Mouse (Mus musculus) retina, embryonic 14.5 days (tissue): ENCODE results near the gene Trat1.
A peak's percentile ranks its signal among the peaks of the same experiment; 100 is the strongest.

Experiments used
- DNase-seq: peaks from one replicate; pipeline ENCODE4 v3.0.0-alpha.2; 2015; ENCODE audit warnings: low spot score

Gene Trat1

DNA sequence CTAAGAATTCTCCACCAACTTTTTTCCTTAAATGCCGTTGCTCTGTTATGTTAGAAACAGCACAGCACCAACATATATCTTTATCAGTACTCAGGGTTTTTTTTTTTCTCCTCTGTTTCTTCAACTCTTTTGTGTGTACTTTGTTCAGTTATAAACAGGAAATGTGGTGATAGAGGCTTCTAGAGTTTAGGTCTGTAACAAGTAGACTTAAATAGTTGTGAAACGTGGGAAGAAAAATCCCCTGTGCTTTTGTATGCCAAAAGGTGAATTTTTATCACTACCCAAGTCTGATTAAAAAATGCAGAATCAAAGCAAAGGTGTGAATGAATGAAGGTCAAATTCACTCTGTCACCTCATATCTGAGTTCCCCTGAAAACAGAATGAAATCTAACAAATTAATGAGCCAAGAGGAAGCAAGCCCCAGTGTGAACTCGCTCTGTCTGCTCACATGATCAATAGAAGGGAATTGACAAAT, at the start of gene Trat1:
Trat1 (minus strand) TSS at position 51 of the 475 bp plus-strand sequence.
- DNase-seq, result no peak

DNA sequence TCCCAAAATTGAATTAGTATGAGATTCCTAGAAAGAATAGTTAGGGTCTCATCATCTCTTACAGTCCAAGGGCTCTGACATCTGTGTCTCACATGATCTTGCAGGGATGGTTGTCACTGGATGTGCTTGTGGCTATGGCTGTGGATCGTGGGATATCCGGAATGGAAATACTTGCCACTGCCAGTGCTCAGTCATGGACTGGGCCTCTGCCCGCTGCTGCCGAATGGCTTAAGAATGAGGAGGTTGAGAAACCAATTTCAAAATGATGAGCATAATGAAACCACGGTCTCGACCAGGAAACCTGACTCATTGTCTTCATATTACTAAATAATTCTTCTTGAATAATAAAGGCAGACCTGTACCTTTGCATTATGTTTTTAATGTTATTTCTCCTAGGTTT, 46.7 kb upstream of the Trat1 start:
- no peak for DNase-seq

DNA sequence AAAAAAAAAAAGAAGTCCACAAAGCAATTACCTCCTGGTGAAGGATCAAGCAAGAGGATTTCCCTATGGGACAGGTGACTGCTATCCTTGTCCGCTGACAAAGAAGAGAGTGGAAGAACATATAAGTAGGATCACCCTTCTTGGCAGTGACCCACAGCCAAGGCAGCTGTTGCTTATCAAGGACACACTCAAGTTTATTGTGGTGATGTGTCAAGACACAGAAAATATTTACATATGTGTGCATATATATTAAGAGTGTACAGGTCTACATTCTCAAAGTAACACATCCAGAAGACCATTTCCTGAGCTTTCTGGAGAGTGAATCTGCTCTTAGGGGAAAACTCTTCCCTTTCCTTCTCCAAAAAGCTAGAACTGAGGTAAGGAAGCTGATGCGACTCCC, 44.9 kb upstream of the Trat1 start, which contains the start of gene Retnlb:
Retnlb (plus strand) TSS at position 162 of the 400 bp plus-strand sequence.
- no peak for DNase-seq

DNA sequence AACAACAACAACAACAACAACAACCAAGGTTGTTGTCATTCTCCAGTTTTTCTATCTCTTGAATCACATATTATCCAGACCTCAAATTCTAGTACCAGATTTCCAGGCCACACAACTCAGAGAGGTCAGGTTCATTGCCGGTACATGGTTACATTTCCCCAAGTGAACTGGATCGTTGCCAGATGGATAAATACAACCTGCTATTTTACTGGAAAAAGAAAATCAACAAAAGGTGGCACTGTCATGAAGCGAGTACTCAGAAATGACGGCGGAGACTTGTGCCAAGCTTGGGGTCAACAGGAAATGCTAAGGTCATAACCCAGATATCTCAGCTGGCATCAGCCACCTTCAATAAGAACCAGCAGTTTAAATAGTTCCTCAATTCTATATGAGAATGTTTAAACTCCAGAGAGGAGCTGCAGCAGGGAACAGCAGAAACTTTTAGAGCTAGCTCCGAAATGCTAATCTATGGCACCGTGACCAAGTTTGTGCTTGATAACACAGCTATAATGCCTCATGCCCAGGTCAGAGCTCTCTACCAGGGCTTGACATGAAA, 40.1 kb upstream of the Trat1 start:
- DNase-seq, result no peak

DNA sequence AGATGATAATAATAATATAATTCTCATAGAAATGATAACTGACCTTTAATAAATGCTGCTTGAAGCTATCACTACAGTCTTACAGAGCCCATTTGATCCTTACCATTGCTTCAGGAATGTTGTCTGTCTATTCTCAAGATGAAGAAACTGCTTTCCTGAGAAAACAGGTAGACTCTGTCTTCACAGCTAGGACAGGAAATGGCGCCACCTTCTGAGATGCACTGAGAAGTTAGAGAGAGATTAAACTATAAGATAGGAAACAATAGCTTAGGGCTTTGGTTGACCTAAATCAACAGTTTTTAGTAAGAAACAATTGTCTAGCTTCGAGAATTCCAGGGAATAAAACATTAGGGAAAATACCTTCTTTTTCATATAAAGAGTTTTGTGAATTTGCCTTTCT, 37.6 kb upstream of the Trat1 start:
- no peak for DNase-seq

DNA sequence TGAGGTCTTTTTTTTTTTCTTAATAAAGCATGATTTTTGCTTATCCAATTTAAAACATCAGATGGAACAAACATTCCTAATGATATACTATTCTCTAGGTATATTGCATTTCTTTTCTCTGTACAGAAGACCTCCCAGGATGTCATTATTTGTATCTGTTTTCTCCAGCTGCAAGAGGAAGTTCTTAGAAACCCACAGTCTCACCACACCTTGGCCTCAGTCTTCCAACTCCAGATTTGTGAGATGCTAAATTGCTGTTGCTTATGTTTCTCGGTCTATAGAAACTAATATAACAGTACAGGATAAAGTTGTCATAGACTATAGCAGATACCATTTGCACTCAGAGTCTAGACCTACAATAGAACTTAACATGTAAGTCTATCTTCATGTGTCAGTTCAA, 34.7 kb upstream of the Trat1 start:
- no peak for DNase-seq

DNA sequence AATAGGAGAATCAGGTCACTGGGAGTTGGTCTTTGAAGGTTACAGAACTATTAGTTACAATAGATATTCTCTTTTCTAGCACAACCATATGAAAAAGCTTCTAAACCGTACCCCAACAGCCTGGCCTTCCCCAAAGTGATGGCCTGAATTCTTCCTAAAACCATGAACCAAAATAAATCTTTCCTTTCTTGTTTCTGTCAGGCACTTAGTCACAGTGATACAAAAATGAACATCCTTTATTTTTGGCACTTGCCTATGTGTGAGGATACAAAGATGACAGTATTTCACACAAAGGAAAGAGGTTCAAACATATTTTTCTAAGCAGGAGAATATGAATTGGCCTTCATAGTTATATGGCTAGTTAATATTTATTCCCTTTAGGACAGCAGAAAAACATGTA, 33.6 kb upstream of the Trat1 start:
- no peak for DNase-seq

DNA sequence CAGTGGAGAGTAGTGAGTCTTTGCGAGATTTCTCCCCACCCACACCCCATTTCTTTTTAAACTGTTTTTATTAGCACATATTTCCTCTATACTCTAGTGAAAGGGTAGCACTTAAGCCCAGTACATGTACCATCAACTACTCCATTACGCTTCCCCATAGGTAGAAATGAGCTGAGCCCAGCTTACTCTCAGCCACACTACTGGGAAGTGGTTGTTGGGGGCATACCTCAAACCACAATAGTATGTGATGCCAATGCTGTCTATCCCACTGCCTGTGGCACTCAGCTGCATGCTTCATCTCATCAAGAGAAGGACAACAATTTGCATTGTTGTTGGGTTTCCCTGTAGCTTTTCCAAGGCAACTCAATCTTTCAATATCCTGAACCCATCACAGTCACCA, 29.1 kb upstream of the Trat1 start:
- no peak for DNase-seq

DNA sequence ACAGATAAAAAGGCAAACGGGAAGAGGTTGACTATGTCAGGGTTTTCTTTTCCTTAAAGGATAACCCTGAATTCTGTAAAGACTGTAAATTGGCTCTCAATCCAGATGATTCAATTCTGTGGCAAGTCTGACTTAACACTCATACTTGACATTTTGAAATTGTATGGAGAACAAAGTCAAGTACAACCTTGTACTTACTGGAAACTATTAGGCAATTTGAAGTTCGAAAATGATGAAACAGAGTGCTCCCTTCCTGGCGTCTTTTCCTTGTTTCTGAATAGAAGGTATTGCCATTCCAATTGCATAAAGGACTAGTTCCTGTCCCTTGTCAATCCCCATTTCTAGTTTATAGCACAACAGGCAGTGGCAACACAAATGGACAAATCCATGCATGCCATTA, 27.6 kb upstream of the Trat1 start:
- no peak for DNase-seq

DNA sequence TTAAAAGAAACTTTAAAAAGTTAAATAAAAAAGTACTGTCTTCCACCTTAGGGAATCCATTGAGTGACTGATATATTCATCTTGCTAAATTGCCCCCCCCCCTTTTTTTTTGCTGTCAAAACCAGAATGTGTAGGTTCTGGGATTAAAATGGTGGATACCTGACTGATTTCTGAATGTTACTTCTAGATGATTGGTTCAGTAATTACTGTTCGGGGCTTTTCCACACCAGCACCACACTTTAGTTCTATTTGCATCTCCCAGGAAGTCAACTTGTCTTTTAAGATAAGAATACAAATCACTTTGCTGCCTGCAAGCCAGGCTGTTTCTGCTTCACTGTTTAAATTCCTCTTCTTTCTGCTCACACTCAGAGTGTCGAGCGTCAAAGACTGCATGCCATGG, 26.5 kb upstream of the Trat1 start:
- DNase-seq, result no peak

DNA sequence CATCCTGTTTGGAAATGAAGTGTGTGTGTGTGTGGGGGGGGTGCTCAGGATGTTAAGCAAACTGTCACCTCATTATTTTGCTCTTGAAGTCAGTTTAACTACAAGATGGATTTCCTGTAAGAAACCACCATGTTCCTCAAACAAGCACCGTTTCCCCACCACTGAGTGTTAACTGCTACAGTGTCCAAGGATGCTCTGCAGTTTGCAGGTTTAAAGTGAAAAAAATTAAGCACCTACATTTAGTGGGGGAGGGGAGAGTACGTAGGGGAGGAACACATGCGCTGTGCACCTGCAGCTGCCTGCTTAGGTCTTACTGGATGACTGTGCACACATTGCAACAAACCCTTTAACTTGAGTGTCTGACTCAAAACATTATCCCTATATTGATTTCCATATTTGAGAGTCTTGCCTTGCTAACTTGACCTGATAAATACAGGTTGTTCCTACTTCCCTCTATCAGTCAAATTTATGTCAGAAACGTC, 16.9 kb upstream of the Trat1 start:
- DNase-seq, result no peak

DNA sequence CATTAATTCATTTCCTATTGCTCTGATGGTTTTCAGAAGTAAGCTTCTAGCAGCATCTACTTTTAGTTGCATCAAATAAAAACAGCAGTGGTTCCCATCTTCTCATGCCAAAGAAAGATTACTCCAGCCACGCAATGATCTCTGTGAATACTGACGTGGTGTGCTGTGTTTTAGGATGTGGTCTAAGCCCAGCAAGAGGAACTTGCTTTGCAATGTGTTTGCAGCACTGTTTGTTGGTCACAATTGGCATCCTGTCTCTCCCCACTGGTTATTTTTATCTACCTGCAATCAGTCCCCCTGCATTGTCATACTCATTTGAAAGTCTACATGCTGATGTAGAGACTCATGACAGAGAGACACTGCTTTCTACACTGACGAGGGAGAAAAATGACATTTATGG, 14.4 kb upstream of the Trat1 start:
- no peak for DNase-seq

DNA sequence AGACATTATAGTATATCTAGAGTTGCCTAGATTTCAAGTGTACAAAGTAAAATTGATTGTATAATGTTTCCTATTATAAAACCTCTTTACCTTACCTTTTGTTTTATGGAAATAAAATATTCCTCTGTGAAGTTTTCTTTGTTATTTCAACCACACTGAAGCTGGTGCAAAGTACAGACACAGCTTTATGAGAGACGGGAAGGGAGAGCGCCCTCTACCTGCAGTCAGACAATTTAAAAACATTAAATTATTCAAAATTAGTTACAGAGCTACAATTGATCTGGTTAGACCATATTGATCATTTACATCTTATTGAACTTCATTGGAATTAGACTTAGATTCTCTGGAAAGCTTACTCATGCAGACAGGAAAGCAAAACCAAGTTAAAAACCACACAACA, 5.4 kb upstream of the Trat1 start:
- DNase-seq, result no peak

DNA sequence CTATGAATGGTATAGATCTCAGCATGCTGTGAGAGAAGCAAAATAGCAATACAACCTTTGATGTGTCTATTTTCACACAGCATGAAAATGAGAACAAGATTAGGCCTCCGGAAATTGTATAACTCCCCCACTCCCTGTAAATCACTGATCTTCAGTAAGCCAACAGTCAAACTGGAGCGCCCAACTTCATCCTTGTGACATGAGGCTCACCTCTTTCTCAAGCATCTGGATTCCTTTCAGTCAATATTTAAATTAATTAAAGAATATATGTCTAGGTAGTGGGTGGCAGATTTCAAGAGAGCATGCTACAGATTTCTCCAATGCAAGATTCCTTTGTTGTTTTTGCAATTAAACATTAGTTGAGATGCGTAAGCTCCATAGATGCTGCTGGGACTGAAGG, 2.6 kb downstream of the Trat1 start:
- DNase-seq, result no peak

DNA sequence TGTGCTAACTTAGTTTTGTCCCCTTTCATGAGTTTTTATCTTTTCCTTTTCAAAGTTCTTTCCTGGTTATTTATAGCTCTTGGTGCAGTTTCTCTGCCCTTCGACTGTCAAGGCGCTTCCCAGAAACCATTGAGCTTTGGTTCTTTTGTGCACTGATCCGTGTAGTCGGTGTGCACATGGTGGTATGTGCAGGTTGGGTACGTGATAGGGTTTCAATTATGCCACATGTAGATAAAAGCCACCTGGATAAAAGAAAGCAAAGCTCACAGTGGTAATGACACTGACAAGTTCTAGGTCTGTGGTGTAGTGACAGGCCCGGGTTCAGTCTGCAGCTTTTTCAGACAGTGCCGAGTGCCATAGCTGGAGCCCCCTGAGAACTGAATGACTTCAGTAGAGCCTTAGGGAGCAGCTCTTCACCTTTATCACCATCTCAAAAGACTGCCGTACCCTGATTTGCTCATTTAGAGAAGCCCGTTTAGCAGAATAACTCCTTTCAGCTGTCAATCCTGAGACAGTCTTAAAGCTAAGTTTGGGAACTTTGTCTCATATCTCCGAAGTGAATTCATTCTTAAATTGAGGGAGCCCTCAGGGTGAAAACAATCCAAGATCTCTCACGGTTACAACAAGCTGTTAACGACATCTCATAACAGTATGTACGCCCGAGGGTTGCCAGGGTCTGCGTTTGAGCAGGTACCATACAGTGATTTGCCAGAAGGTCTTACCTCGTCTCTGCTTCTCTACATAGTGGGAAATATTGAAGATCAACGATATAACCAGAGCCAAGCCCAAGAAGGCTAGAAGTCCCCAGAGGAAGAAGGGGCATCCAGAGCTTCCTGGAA, 11.0 kb downstream of the Trat1 start:
- DNase-seq, result no peak

DNA sequence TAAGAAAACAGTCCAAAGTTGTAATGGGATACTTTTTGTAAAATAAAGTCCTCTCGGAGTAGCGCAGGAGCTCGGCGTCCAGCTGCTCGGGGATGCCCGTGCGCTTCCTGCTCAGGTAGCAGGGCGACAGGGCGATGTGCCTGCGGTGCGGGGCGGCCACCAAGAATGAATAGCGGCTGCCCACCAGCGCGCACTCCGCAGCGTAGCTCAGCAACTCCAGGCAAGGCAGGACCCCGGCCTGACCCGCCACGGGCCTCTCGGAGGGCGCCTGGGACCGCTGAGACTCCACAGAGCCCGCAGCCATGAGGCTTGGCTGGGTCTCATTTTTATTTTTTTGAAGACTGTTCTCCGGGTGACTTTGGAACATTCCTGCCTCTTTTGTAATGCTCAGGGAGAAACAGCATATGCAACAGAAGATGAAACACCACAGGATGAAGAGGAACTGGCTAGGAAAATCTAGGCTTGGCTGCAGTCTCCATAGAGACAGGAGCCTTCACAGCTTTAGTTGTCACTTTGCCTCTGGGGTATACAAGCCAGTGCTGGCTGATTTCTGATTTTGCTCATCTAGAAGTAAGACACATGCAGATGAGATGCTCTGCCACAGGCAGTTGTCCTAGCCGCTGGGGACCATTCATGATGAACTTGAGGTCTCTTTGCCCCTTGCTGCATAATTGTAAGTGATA, 21.5 kb downstream of the Trat1 start:
- DNase-seq, result peak; percentile 15

DNA sequence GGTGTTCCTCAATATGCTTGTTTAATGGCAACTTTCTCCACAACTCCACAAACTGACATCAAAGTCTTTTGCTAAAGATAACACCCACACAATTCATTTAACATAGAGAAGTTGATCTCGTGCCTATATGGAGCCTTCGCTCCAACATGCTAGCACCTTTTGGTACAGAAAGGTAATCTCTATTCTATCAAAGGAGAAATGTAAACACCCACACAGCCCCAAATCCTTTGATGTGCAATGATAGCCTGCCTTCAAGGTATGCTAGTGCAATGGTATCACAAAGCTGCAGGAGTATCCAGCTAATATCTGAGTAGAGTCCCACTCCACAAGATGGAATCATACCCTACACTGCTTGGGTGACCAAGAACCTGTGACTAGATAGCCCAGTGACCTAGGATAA, 26.4 kb downstream of the Trat1 start:
- no peak for DNase-seq

DNA sequence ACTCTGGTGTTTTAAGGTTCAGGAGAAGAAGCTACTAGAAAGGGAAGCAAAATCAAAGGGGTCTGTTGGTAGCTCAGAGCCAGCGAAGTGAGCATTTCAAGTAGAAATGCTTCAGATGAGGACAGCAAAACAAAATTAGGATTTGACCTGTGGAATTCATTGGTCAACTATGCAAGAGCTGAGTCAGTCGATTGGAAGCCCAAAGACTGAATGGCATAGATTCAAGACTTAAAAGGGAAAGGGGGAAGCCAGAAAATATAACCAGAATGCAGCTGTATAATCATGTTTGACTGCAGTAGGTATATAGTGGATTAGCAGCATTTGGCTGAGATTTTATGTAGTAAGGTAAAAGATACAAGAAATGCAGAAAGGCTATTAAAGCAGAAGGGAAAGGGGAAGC, 26.8 kb downstream of the Trat1 start:
- no peak for DNase-seq

DNA sequence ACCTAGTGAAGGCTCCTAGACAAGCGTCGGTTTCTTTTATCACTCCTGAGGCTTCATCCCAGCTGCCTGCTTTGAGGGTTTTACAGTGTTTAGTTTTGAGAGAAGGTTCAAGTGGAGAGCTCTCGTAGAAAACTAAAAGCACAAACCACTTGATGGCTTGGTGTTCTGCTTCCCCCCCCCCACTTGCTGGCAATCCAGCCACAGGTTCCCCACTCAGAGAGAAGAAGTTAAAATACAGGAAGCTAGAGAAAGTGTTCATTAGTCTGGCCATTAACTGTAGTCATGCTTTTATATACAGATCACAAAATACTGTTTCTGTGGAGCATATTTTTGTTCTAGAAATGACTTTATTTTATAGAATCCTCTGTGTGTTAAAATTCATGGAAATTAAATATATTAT, 30.3 kb downstream of the Trat1 start:
- DNase-seq, result no peak

DNA sequence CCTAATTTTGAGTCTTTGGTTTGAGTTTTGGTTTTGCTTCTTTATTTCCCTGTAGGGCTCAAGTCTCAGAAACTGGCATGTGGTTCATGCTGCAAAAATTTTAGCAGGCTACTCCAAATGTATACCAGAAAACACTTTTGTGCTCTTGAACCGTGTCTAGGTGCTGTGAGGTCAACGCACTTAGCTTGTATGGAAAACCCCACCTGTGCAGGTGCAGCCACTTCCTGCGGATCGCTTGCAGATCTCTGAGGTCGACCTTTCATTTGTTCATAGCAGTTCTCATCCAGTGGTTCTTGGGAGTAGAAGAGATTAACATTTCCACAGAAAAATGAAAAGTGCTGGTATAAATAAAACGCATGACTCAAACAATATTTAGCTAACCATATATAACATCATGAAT, 31.8 kb downstream of the Trat1 start:
- DNase-seq, result no peak

DNA sequence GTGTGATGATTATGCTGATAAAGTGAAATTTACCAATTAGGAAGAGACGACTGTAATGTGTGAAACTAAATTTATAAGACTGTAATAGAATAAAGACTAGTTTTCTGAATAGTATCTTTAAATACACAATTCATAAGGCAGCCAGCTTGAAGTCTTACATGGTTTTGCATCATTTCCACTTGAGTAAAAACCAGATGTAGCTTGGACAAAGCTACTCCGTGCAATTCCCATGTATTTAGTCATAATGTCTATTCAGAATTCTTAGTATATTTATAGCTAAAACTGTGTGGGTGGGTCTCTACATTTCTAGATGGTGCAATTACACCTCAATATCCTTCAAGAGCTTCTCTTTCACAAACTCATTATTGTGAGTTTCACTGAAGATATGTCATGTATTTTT, 33.4 kb downstream of the Trat1 start:
- DNase-seq, result no peak

DNA sequence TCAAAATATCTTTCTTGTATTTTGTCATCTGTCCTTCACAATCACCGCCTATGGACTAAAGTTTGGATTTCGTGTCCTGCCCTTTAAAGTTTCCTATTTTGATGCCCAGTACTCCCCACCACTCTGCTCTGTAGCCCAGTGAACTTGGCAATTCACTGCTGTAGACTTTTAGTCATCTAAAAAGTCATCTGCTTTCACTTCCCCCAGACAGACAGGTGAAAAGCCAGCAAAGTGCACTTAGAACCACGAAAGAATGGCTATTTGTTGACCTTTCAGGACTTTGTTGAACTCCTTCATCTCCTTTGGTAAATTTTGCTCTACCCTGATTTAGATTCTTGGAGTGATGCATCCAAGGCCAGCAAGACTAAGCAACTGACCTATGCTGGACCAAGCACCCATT, 34.9 kb downstream of the Trat1 start:
- DNase-seq, result no peak

DNA sequence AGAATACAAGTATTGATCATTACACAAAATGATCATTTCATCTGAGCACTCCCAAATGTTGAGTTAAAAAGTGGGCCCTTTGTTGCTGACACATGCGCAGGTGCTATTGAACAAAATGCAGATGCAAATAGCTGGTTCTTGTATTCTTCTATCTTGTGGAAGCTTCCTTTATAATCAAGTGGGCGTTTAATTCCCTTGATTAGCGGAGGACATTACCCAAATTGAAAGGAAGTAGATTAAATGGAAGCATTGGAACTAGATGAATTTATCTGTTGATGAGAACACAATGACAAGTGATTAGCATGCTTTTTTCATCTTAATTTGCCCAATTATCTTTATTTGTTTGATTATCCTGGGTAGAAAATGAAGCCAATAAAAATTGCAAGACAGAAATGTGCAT, 51.6 kb downstream of the Trat1 start:
- no peak for DNase-seq
